Mouse (Mus musculus): ENCODE results near the gene Ppp1r13l. TPM values are rescaled to one million over a fixed set of nuclear protein-coding genes. Genes with fewer than 3 reads are reported as not detected.

Gene Ppp1r13l
- total RNA-seq (2021) = 1 to 10 TPM; 2.6 TPM
- long read RNA-seq, experiment 1, partial matches to known transcripts = 5 of 6 reads
- long read RNA-seq, experiment 1, other reads (novel, unspliced or antisense) = 0 of 6 reads
- long read RNA-seq, experiment 2, partial matches to known transcripts = 3 of 4 reads
- long read RNA-seq, experiment 2, other reads (novel, unspliced or antisense) = 1 of 4 reads

DNA sequence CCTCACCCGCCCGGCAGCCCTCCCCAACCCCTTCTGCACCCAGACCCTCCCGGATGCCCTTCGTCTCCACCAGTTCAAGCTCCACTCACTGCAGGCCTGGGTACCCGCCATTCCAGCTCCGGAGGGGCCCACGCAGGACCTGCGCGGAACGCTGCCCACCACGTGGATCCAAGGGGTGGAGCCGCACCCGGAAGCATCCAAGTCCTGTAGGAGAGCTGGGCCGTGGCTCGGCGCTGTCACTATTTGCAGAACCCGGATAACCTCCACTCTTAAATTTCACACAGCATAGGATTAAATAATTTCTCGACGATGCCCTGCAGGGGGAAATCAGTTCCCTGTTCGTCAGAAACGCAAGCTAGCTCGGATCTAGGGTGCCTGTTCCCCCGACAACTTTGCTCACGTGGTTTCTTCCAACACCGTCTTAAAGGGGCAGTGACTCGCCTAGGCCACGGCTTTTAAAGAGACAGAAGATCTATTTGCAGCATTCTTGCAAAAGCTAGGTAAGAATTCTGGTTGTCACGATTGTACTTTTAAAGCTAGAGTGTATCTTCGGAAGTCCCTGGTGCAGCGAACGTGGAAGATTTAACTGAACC is at the start of gene Ppp1r13l, which contains the start of gene Cd3eap:
TSS of gene Ppp1r13l (plus strand) at position 451 of the 593 bp plus-strand sequence.
TSS of gene Cd3eap (minus strand) at position 185 of the 593 bp plus-strand sequence.
- peak; percentile 85 for DNase-seq

DNA sequence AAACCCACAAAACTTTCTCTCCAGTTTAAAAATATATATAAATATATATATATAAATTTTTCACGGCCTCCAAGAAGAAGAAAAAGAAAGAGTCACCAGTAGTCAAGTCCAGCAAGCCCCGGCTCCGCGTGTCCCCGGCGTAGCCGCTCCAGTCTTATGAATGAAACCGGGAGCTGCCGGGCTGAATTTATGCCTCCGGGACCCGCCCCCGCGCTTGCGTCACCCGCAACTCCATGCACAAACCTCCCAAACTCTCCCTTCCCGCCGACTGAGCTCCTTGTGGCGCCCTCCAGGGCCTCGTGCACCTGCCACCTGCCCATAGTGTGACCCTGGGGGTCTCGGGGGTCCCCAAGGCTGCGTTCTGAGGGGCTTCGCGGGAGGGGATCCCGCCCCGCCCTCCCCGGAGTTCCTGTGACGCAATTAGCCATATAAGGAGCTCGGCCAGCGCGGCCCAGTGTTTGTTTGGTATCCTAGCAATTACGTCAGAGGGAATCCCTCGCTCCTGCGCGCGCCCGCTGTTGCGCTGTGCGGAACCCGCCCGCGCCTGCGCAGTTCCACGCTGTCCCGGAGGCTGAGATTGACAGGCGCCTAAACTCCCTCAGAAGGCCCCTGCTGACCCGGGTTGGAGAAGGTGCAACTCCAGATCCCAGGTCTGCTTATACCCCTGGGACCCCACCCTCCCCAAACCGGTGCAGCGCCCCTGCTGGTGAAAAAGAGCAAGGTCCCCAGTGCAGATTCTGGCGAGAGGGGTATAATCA is 49.5 kb upstream of the Ppp1r13l start, which contains the start of gene Fosb:
TSS of gene Fosb (minus strand) at position 168 of the 758 bp plus-strand sequence.
- peak; percentile 93 for DNase-seq

DNA sequence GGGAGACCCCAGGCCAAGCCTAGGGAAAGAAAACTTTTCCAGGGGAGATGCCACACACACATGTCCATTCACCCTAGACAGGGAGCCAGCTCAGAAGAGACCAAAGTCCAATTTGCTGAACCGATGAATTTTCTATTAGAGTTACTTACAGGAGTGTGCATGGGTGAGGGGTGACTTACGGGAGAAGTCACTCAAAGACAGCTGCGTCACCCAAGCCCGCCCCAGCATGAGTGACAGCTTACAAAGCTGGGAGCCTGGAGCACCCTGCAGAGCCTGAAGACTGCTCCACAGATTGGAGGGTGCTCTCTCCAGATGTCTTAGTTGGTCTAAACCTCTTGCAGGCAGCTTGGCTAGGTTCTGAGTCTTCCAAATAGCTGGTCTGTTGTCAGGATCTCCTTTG is 47.6 kb upstream of the Ppp1r13l start:
- DNase-seq = no peak

DNA sequence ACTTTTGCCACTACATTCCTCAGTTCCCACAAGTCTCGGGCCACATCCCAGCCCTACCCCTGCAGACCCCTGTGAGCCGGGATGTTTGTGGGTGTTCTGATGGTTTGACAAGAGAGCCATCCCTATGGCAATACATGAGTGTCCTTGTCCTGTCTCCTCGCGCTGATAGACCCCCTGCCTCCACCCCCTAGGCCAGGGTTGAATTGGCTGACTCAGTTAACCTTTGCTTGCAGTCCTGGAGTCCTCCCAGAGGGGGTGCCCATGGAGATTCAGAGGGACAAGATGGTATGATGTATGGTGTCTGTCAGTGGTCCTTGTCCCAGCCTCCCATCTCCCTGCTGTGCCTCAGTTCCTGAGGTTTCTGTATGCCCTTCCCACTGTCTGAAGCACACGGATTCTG is 45.5 kb upstream of the Ppp1r13l start:
- DNase-seq = no peak

DNA sequence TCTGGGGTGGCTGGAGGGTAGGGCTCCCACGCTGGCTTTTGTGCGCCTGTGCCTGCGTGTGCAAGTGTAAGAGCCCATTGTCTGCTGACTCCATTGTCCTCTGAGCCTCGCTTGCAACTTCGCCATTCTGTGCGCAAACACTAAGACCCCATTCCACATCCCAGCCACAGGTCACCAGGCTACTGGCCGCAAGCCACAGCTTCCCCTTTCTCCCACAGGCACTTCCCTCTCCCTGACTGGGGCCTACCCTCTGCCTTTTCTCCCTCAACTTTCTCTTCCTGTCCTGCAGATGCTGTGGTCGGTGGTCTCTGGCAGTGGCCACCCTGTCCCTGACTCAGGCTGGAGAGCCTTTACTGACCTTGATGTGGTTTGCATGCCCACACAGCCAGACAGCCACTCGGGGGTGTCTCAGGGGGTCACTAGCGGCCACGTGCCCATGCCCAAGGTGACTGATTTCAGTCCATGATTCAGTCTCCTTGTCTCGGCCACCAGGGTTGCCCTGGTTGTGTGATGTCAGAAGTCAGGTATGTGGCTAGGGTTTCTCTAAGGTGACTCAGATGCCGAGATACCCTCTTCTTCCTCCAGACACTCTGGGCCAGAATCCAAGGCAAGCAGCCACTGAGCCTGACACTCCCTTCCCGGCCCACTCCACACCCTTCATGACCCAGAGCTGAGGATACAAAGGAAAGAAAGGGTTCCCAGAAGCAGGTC is 42.9 kb upstream of the Ppp1r13l start:
- peak; percentile 35 for DNase-seq

DNA sequence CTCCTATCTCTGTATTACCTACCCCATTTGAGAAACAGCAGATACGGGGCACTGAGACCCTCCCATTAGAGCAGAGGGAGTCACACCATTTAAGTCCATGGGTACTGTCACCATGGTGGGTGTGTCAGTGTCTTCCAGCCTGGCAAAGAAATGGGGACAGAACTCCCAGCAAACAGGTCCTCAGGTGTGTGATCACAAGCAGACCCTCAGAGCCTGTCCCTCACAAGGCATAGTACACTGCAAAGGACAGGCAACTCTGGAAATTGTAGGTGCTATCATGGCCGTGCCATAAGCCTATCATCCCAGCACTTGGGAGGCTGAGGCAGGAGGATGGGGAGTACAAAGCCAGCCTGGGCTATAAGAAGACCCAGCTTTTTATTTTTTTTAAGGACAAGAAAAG is 41.3 kb upstream of the Ppp1r13l start:
- no peak for DNase-seq

DNA sequence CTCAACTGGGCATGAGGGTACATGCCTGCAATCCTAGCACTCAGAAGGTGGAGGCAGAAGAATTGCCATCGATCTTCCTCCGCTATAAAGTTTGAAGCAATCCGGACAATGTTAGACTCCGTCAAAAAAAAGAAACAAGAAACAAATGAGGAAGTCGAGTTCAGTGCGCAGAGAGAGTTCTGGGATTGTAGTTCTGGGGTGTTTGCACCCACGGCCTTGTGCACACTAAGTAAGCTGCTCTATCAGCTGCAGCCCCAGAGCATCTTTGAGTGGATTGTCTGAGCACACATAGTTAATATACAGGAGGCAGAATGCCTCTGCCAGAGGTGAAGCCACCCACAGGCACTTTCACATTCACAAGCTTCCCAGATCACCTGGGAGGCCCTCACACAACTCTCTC is 40.9 kb upstream of the Ppp1r13l start:
- no peak for DNase-seq

DNA sequence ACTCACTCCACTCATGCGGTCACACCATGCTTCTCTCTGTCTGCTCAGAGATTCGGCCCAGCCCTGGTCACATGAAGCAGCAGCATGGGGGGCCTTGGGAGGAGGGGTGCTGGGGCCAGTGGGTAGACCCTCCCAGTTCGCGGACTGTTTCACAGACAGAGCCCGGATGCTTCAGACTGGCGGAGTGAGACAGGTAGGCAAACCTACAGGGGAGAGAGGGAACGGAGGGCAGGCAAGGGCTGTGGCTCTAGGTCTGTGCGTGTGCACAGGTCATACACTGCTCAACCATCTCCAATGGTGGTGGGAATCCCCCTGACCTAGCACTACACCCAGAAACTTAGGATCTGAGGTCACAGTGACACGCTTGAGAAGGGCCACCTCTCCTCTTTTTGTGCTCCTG is 40.1 kb upstream of the Ppp1r13l start:
- no peak for DNase-seq

DNA sequence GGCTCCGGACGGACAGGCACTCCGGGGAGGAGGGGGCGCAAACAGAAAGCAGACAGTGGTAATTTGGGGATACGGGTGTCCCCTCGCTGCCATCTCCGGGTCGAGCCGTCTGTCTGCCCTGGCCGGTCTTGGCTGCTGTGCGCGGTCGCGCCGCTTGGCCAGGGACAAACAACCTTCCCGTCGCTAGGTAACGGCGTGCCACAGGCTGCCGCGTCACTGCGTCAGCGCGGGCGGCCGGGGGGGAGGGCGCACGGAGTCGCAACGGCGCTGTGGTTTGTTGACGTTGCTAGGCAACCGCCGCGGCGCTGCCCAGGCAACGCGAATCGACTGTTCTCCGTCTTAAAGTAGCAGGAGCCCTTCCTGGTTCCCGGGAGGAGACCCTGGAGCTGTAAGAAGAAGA is 39.6 kb upstream of the Ppp1r13l start:
- peak; percentile 96 for DNase-seq

DNA sequence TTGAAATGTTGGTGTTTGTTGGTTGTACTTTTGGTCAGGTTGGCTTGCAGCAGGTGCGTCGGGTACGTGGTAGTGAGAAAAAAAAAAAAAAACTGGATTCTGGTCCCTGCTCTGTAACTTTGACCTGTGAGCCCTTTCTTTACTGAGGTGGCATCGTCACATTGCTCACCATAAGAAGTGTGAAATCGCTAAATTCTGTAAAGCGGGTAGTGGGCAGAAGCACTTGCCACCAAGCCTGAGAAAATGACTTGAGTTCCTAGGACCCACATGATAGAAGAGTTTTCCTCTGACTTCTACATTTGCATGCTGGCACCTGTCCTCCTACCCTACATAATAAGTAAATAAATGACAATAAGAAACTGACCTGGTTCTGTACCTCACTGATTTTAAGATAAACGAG is 38.9 kb upstream of the Ppp1r13l start:
- no peak for DNase-seq

DNA sequence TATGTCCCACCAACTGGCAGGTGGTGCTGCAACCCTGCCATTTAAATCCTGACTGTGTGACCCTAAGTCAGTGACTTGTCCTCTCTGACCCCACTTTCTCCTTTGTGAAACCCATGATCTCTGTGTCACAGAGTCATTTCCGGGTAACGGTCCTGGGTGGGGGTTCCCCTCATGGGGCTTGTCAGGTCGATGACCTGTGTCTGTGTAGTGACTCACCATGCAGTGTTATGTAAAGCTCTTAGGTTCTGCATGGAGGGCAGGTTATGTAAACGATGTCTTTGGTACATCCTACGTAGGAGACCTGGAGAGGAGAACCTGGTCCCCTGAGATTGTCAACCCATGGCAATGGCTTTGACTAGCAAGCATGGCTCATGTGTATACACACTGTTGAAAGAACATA is 38.1 kb upstream of the Ppp1r13l start:
- no peak for DNase-seq

DNA sequence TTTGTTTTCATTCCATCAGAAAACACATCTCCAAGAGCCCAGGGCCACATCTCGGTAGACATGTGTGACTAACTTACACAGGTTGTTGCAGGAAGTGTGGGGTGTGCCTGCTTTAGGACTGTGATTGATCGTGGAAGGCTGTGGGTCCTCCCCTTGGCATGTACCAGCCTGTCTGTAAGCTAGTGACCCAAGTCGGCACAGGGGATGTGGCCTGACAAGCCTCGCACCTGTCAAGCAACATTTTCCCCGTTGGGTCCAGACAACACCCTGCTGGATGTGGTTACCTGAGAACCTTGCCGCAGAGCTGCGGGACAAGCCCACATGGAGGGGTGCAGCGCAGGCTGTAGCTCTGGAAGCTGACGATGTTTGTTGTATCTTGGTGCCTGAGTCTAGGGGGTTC is 37.1 kb upstream of the Ppp1r13l start:
- DNase-seq = no peak

DNA sequence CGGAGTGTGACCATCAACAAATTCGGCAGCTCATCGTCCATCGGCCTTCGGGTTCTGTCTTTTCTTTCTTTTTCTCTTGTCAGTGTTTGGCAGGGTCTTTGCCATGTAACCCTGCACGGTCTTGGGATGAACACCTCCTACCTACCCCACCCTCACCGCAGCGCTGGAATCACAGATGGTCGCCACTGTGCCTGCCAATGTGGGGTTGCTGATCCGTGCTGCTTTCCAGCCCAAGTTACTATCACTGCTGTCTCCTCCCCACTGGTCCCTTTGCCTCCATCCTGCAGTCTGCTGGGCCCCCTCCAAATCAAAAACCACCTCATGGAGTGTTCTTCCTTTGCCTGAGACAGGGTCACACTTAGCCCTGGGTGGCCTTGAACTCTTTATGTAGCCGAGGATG is 35.3 kb upstream of the Ppp1r13l start:
- DNase-seq = no peak

DNA sequence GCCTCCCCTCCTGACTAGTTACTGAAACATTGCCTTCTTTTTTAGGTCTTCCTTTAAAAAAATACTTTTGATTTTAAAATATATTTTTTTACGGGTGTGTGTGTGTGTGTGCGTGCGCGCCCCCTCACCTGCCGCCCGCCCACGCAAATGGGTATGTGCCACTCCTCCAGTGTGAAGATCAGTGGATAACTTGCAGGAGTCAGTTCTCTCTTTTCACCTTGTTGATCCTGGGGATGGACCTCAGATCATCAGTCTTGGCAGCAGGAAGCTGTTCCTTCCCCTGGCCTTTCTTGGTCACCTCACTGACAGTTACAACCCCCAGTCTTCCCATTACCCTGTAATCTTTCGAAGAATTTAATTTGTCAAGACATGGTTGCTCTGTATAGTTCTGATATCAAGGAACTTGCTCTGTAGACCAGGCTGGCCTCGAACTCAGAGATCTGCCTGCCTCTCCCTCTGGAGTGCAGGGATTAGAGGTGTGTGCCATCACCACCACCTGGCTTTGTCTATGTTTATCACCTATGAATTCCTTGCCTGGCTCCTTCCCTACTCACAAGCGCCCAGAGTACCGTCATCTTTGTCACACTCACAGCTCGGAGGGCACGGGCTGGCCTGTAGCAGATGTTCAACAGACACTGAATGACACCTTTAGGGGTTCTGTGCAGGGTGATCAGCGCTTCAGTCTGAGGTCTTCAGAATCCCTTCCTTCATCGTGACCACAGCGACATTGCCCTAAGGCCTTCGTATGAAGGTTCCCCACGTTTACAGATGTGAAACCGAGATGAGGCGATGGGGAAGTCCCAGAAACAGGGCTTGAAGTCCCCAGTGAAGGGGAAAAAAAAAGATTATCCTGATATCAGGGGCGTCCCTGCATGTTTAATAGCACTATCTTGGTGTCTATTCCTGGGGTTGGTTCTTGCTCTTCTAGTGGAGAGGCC is 34.0 kb upstream of the Ppp1r13l start:
- DNase-seq = no peak

DNA sequence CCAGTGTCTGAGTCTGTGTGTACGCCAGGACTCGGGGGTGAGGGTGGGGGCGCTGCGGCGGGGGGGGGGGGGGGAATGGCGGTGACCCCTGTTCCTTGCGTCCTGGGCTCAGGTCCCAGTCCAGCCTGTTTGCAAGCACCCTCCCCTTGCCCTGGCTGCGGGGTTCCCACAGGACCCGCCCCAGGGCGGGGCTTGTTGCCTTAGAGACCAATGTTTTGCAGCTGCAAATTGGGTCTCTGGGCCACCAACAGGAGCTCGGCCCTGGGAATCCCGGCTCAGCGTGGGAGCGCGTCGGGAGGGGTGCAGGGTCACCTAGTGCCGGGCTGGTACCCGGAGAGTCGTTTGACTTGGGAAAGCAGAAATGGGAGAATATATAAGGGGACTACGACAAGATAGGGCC is 33.2 kb upstream of the Ppp1r13l start:
- peak; percentile 87 for DNase-seq

DNA sequence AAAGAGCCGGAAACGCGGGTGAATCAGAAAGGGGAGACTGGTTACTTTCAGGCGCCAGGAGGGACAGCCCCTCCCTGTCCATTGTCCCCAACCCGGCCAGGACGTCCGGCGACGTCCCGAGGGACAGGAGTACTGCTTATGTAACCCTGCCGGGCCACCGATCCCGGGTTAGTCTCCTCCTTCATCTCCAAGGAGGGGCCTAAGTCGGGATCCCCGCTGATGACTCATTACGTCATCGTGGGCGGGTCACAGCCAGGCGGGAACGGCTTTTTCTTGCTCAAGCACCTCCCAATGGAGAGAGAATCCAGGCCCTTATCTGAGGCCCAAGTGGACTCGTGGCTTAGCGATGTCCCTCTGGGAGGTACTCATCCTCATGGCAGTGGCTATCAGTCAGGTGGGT is 32.4 kb upstream of the Ppp1r13l start:
- DNase-seq = peak; percentile 90

DNA sequence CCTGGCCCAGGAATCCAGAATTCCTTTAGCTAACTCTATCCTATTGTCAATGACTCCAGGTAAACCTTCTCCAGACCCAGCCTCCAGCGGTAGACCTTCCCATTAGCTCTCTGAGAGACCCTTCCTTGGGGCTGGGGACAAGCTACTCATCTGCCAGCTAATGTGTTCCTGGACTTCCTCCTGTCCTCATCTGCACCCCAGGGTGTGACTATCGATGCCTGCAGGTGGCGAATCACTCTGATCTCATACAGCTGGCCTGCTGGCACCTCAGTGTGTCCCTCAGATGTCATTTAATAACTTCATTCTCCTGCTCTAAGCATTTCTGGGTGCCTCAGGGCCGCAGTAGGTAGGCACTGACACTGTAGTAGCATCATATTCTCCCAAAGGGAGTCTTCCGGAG is 31.8 kb upstream of the Ppp1r13l start:
- DNase-seq = no peak

DNA sequence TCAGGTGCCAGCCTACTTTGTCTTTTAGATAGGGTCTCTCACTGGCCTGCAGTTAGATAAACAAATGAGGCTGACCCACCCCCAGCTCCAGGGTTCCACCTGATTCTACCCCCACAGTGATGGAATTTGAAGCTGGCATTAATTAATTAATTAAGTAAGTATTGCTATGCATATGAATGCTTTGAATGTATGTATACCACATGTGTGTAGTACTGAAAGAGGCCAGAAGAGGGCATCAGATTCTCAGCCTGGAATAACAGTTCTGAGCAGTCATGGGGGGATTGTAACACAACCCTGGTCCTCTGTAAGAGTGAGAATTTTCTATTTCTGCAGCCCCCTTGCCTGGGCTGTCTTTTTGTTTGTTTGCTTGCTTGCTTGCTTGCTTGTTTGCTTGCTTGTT is 31.1 kb upstream of the Ppp1r13l start:
- DNase-seq = no peak

DNA sequence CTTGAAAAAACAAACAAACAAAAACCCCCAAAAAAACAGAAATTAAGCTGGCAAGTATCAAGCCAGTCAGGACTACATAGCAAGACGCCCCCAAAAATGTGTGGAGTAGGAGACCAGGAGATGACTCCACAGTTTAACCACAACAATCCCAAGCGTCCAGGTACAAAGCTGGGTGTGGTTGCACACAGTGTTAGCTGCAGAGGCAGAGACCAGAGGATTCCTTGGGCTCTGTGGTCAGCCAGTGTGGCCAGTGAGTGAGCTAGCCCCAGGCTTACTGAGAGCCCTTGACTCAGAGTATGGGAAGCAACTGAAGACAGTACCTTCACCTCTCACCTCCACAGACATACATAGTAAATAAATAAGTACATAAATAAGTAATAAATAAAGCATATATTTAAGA is 27.6 kb upstream of the Ppp1r13l start:
- DNase-seq = no peak

DNA sequence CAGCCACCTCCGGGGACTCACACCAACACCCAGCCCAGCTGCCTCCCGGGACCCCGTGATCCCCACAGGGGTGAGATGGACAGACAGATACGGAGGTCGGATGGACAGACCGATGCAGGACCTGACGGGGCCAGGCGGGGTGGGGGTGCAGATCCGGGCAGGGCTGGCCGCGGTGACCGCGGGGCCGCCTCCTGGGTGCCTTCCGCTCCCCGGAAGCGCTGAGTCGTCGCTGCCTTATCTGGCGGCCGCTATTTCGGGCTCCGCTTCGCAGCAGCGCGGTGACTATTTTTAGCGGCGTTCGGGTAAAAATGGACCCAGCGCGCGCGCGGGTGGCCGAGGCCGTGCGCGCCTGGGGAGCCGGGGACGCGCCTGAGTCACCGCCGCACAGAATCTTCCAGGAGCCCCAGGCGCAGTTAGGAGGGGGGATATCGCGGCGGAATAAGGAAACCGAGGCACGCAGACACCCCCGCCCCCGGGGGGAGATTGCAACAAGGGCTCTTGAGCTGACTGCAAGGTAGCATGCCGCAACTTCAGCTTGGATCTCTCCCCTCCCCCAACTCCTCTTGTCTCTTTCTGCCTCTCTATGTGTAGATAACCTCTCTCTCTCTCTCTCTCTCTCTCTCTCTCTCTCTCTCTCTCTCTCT is 26.7 kb upstream of the Ppp1r13l start:
- peak; percentile 83 for DNase-seq

DNA sequence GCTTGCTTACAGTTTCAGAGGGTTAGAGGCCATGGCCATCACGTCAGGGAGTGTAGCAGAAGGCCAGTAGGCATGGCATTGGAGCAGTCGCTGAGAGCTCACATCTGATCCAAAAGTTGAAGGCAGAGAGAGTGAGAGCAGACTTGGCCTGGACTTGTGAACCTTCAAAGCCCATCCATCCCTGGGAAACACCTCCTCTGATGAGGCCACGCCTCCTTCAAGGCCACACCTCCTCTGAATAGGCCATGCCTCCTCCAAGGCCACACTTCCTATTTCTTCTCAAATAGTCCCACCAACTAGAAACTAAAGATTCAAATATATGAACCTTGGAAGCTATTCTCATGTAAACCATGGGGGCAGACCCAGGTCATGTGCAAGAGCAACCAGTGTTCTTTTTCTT is 24.0 kb upstream of the Ppp1r13l start:
- DNase-seq = no peak
